Mouse (Mus musculus): Measurements from ENCODE around the gene Unc13a. TPM values are rescaled to one million over a fixed set of nuclear protein-coding genes. Genes with fewer than 3 reads are reported as not detected.

Gene Unc13a
- polyA plus RNA-seq, 1 experiment from 2014 or later = 23.3 TPM

GRCm38 (mm10) chr8:71684701-71685100 lies 13.1 kb upstream of the Unc13a start:
- Histone ChIP-seq H3K9me3 (no peaks in the 10 kb centered on the region), H3K9ac (replicated peaks) (no peak overlapping the region), H3K27ac (replicated peaks) (no peak overlapping the region), H3K4me1 (peaks cover 22% of the 10 kb centered on the region), H3K36me3 (no peaks in the 10 kb centered on the region), H3K4me3 (no peak overlapping the region), H3K4me2 (replicated peaks) (no peak overlapping the region), H3K27me3 (peaks cover 100% of the 10 kb centered on the region)
- ATAC-seq (replicated peaks) = no peak
- 12% methylated on average over 10 of the region's 10 CpGs for WGBS

GRCm38 (mm10) chr8:71682832-71683231 lies 11.3 kb upstream of the Unc13a start:
- ATAC-seq (replicated peaks) = no peak
- Histone ChIP-seq H3K4me3 (no peak overlapping the region), H3K4me2 (replicated peaks) (no peak overlapping the region), H3K4me1 (peaks cover 28% of the 10 kb centered on the region), H3K27ac (replicated peaks) (no peak overlapping the region), H3K36me3 (no peaks in the 10 kb centered on the region), H3K9ac (replicated peaks) (no peak overlapping the region), H3K27me3 (peaks cover 100% of the 10 kb centered on the region), H3K9me3 (no peaks in the 10 kb centered on the region)
- WGBS = 51% methylated on average over 12 of the region's 12 CpGs

GRCm38 (mm10) chr8:71681369-71681915 lies 9.9 kb upstream of the Unc13a start:
- Histone ChIP-seq H3K27me3 (peaks cover 96% of the 10 kb centered on the region), H3K36me3 (no peaks in the 10 kb centered on the region), H3K4me2 (replicated peaks) (no peak overlapping the region), H3K4me1 (peaks cover 27% of the 10 kb centered on the region), H3K27ac (replicated peaks) (no peak overlapping the region), H3K4me3 (no peak overlapping the region), H3K9ac (replicated peaks) (no peak overlapping the region), H3K9me3 (no peaks in the 10 kb centered on the region)
- ATAC-seq (replicated peaks) = no peak
- WGBS = 3% methylated on average over 18 of the region's 18 CpGs

- Histone ChIP-seq H3K4me3 (0 out of 2 replicates have a peak overlapping the region, but pooled peaks have one; percentile 3), H3K4me1 (peaks cover 24% of the 10 kb centered on the region), H3K9ac (replicated peaks) (no peak overlapping the region), H3K27ac (replicated peaks) (no peak overlapping the region), H3K9me3 (no peaks in the 10 kb centered on the region), H3K4me2 (replicated peaks) (no peak overlapping the region), H3K27me3 (peaks cover 88% of the 10 kb centered on the region), H3K36me3 (no peaks in the 10 kb centered on the region)
- 4% methylated on average over 21 of the region's 21 CpGs for WGBS
- ATAC-seq (replicated peaks) = no peak
Measured at GRCm38 (mm10) chr8:71680471-71680870, 8.9 kb upstream of the Unc13a start.

GRCm38 (mm10) chr8:71679550-71680168 lies 8.1 kb upstream of the Unc13a start:
- WGBS = 3% methylated on average over 46 of the region's 46 CpGs
- ATAC-seq (replicated peaks) = no peak

GRCm38 (mm10) chr8:71679116-71679515 lies 7.6 kb upstream of the Unc13a start:
- no peak for ATAC-seq (replicated peaks)
- Histone ChIP-seq H3K27me3 (peaks cover 78% of the 10 kb centered on the region), H3K4me3 (peak overlapping the region; percentile 23), H3K4me1 (peaks cover 26% of the 10 kb centered on the region), H3K36me3 (no peaks in the 10 kb centered on the region), H3K9me3 (no peaks in the 10 kb centered on the region), H3K9ac (replicated peaks) (no peak overlapping the region), H3K27ac (replicated peaks) (no peak overlapping the region), H3K4me2 (replicated peaks) (peak overlapping the region; percentile 40)
- 5% methylated on average over 16 of the region's 16 CpGs for WGBS

More at GRCm38 (mm10) chr8:71679550-71680168, 8.1 kb upstream of the Unc13a start:
- Histone ChIP-seq H3K36me3 (no peaks in the 10 kb centered on the region), H3K9ac (replicated peaks) (peak overlapping the region; percentile 26), H3K27ac (replicated peaks) (no peak overlapping the region), H3K9me3 (no peaks in the 10 kb centered on the region), H3K4me3 (peak overlapping the region; percentile 23), H3K4me2 (replicated peaks) (peak overlapping the region; percentile 40), H3K27me3 (peaks cover 84% of the 10 kb centered on the region), H3K4me1 (peaks cover 26% of the 10 kb centered on the region)

- Histone ChIP-seq H3K4me1 (peaks cover 26% of the 10 kb centered on the region), H3K4me3 (no peak overlapping the region), H3K27ac (replicated peaks) (no peak overlapping the region), H3K27me3 (peaks cover 69% of the 10 kb centered on the region), H3K36me3 (no peaks in the 10 kb centered on the region), H3K4me2 (replicated peaks) (no peak overlapping the region), H3K9ac (replicated peaks) (no peak overlapping the region), H3K9me3 (no peaks in the 10 kb centered on the region)
- WGBS = 51% methylated on average over 4 of the region's 4 CpGs
- ATAC-seq (replicated peaks) = no peak
Measured at GRCm38 (mm10) chr8:71678216-71678615, 6.7 kb upstream of the Unc13a start.

GRCm38 (mm10) chr8:71677555-71677954 lies 6.0 kb upstream of the Unc13a start:
- H3K27me3 ChIP-seq = peaks cover 63% of the 10 kb centered on the region
- H3K4me3 ChIP-seq = no peak overlapping the region
- no peak overlapping the region for H3K9ac ChIP-seq (replicated peaks)
- H3K36me3 ChIP-seq = no peaks in the 10 kb centered on the region
- peaks cover 29% of the 10 kb centered on the region for H3K4me1 ChIP-seq
- no peak overlapping the region for H3K27ac ChIP-seq (replicated peaks)
- no peak for ATAC-seq (replicated peaks)
- H3K9me3 ChIP-seq = no peaks in the 10 kb centered on the region
- no peak overlapping the region for H3K4me2 ChIP-seq (replicated peaks)

- Histone ChIP-seq H3K4me1 (peaks cover 37% of the 10 kb centered on the region), H3K36me3 (no peaks in the 10 kb centered on the region), H3K27me3 (peaks cover 55% of the 10 kb centered on the region), H3K4me3 (peak overlapping the region; percentile 59), H3K27ac (replicated peaks) (no peak overlapping the region), H3K9me3 (no peaks in the 10 kb centered on the region), H3K9ac (replicated peaks) (peak overlapping the region; percentile 71; the same call in 1 of the 2 replicates), H3K4me2 (replicated peaks) (peak overlapping the region; percentile 76)
- 51% methylated on average over 9 of the region's 9 CpGs for WGBS
- no peak for ATAC-seq (replicated peaks)
Measured at GRCm38 (mm10) chr8:71676803-71677202, 5.2 kb upstream of the Unc13a start.

GRCm38 (mm10) chr8:71676020-71676741 lies 4.6 kb upstream of the Unc13a start, which contains the start of gene Jak3:
Gene Jak3 (plus strand): TSS chr8:71676296.
- peak; percentile 55 for ATAC-seq (replicated peaks)
- H3K4me1 ChIP-seq = peaks cover 38% of the 10 kb centered on the region
- no peaks in the 10 kb centered on the region for H3K9me3 ChIP-seq
- peaks cover 49% of the 10 kb centered on the region for H3K27me3 ChIP-seq
- peak within 1 kb of the TSS; percentile 59 for H3K4me3 ChIP-seq
- H3K27ac ChIP-seq (replicated peaks) = peak within 1 kb of the TSS; percentile 58
- WGBS = 2% methylated on average over 40 of the region's 40 CpGs
- no peaks in the 10 kb centered on the region for H3K36me3 ChIP-seq
- H3K9ac ChIP-seq (replicated peaks) = peak within 1 kb of the TSS; percentile 71
- H3K4me2 ChIP-seq (replicated peaks) = peak within 1 kb of the TSS; percentile 76

GRCm38 (mm10) chr8:71675456-71676019 lies 4.0 kb upstream of the Unc13a start:
- no peak overlapping the region for H3K9ac ChIP-seq (replicated peaks)
- no peaks in the 10 kb centered on the region for H3K36me3 ChIP-seq
- ATAC-seq (replicated peaks) = no peak
- peaks cover 37% of the 10 kb centered on the region for H3K4me1 ChIP-seq
- H3K9me3 ChIP-seq = no peaks in the 10 kb centered on the region
- no peak overlapping the region for H3K27ac ChIP-seq (replicated peaks)
- WGBS = 22% methylated on average over 9 of the region's 9 CpGs
- H3K4me3 ChIP-seq = peak overlapping the region; percentile 59
- H3K4me2 ChIP-seq (replicated peaks) = peak overlapping the region; percentile 76
- H3K27me3 ChIP-seq = peaks cover 42% of the 10 kb centered on the region

- H3K27ac ChIP-seq (replicated peaks) = no peak overlapping the region
- no peak overlapping the region for H3K9ac ChIP-seq (replicated peaks)
- ATAC-seq (replicated peaks) = no peak
- 72% methylated on average over 2 of the region's 2 CpGs for WGBS
- no peaks in the 10 kb centered on the region for H3K36me3 ChIP-seq
- no peaks in the 10 kb centered on the region for H3K9me3 ChIP-seq
- H3K4me1 ChIP-seq = peaks cover 38% of the 10 kb centered on the region
- peaks cover 28% of the 10 kb centered on the region for H3K27me3 ChIP-seq
- no peak overlapping the region for H3K4me3 ChIP-seq
- no peak overlapping the region for H3K4me2 ChIP-seq (replicated peaks)
Measured at GRCm38 (mm10) chr8:71674071-71674470, 2.5 kb upstream of the Unc13a start.

Data from forebrain, embryonic 15.5 days (tissue).